Comparison of ENCODE assay signal across 20 mouse cellular contexts in genomic region chr5:136296911-136297310, GRCm38 (mm10). TPM values are rescaled to one million over a fixed set of nuclear protein-coding genes. Genes with fewer than 3 reads are reported as not detected.
DNase-seq lines count a peak whose midpoint lies in the region; ATAC-seq and TF ChIP-seq lines count a peak whose summit lies in the region.
"Had no signal": no experiment of that assay in that cellular context is flagged by ENCODE, and none has a peak within 500 bp of the region (broad histone marks: within the 10 kb centered on the region; RNA-seq: fewer than 3 reads in every experiment).

No protein-coding gene starts in this region.

- H3K9me3 ChIP-seq in hindbrain, embryonic 14.5 days (ENCODE audit: control insufficient read depth, low read length), result no peaks in the 10 kb centered on the region
- H3K9me3 ChIP-seq: heart, embryonic 13.5 days; neural tube, embryonic 12.5 days had no signal

- H3K27ac ChIP-seq in left cerebral cortex, adult 2 months, result peak overlapping the region; percentile 12; the same call in 1 of the 2 replicates
- H3K27ac ChIP-seq in hindbrain, embryonic 14.5 days, result no peak overlapping the region
- no peak overlapping the region for H3K27ac ChIP-seq in layer of hippocampus, adult 2 months
- H3K27ac ChIP-seq: heart, embryonic 13.5 days; kidney, postnatal 0 days; neural tube, embryonic 12.5 days had no signal

- H3K4me2 ChIP-seq in hindbrain, embryonic 14.5 days (replicated peaks), result no peak overlapping the region
- H3K4me2 ChIP-seq: heart, embryonic 13.5 days; neural tube, embryonic 12.5 days had no signal

- WGBS in hindbrain, embryonic 14.5 days, result 30% methylated on average over 4 of the region's 4 CpGs

- H3K4me1 ChIP-seq in hindbrain, embryonic 14.5 days (replicated peaks; ENCODE audit: control insufficient read depth, insufficient read depth, low read length), result peaks cover 15% of the 10 kb centered on the region

- DNase-seq in left cerebral cortex, adult 2 months (ENCODE audit: extremely low spot score in 1 of 2, low spot score in 2 of 2), result no peak
- DNase-seq in left cerebral cortex, adult 9 months (ENCODE audit: low spot score in 2 of 2), result no peak
- peak; percentile 82 for DNase-seq in brain, embryonic 14.5 days (ENCODE audit: low read depth)
- DNase-seq in hindbrain, embryonic 14.5 days (ENCODE audit: low spot score), result peak; percentile 58
- DNase-seq in retina, postnatal 1 day, result peak; percentile 96
- DNase-seq in cerebellum, adult 9-10 months, result no peak
- no peak for DNase-seq in layer of hippocampus, adult 2 months (ENCODE audit: low spot score in 2 of 2)
- DNase-seq: adrenal gland, adult 2 months; B cell, adult 2 months; cerebellum, adult 8-10 months; heart, adult 11 months; layer of hippocampus, postnatal 36 days; left cerebral cortex, postnatal 4 days; liver; thymus, adult 2 months had no signal

- H3K36me3 ChIP-seq in hindbrain, embryonic 14.5 days (replicated peaks; ENCODE audit: control insufficient read depth, insufficient read depth), result peaks cover 34% of the 10 kb centered on the region

- no peak for TF ChIP-seq POLR2A in brain, embryonic 14.5 days (IDR thresholded peaks at IDR 0.05; ENCODE audit: borderline replicate concordance, extremely low read depth, insufficient read depth, insufficient read length, poor library complexity, severe bottlenecking)

- no peak for TF ChIP-seq CTCF in left cerebral cortex, adult 2 months (IDR thresholded peaks at IDR 0.05)
- no peak for TF ChIP-seq CTCF in brain, embryonic 14.5 days (IDR thresholded peaks at IDR 0.05; ENCODE audit: borderline replicate concordance, extremely low read depth, insufficient read depth, insufficient read length)
- TF ChIP-seq CTCF in layer of hippocampus, adult 2 months (conservative IDR thresholded peaks at IDR 0.05), result no peak

- no peaks in the 10 kb centered on the region for H3K27me3 ChIP-seq in hindbrain, embryonic 14.5 days (ENCODE audit: control insufficient read depth, insufficient read depth, low read length)
- H3K27me3 ChIP-seq: heart, embryonic 13.5 days; neural tube, embryonic 12.5 days had no signal

- no peak overlapping the region for H3K9ac ChIP-seq in hindbrain, embryonic 14.5 days
- H3K9ac ChIP-seq: heart, embryonic 13.5 days; neural tube, embryonic 12.5 days had no signal

- ATAC-seq in hindbrain, embryonic 14.5 days (ENCODE audit: low FRiP score), result peak; percentile 64; the same call in 1 of the 2 replicates
- ATAC-seq: intestine, embryonic 16.5 days; lung, postnatal 0 days had no signal

- no peak overlapping the region for H3K4me3 ChIP-seq in left cerebral cortex, adult 2 months
- no peak overlapping the region for H3K4me3 ChIP-seq in hindbrain, embryonic 14.5 days (replicated peaks; ENCODE audit: low read length)
- H3K4me3 ChIP-seq in layer of hippocampus, adult 2 months, result no peak overlapping the region
- H3K4me3 ChIP-seq: heart, embryonic 13.5 days; neural tube, embryonic 12.5 days had no signal

- intact Hi-C loops in left cerebral cortex, adult 2 months (cut with DNase I), result no loop called here

RNA-seq across cellular contexts. Expression of gene Sh2b2, which starts 50.6 kb away (rescaled TPM):
- 1 to 10 TPM; 7.4 to 9.4 TPM for total RNA-seq in left cerebral cortex, adult 2 months (2021)
- polyA plus RNA-seq in brain, embryonic 14.5 days (2012; rRNA removed), result 58.4 and 59.1 TPM in 2 replicates
- polyA plus RNA-seq in hindbrain, embryonic 14.5 days (2014; fragmentation: Nextera tagmentation; extraction: Ambion mirVana), result 24.6 and 24.8 TPM in 2 replicates
- total RNA-seq in layer of hippocampus, adult 2 months (2021), result 1 to 10 TPM; 4.5 to 4.6 TPM

Comparison
In these comparisons a context has a peak if more than half of its experiments do, and no peak if none do; other contexts are left out.
1. DNase-seq: peak in brain, embryonic 14.5 days (single experiment), hindbrain, embryonic 14.5 days (single experiment) and retina, postnatal 1 day (single experiment); none in left cerebral cortex, adult 2 months (0 of 2), left cerebral cortex, adult 9 months (0 of 2), cerebellum, adult 9-10 months (single experiment) and layer of hippocampus, adult 2 months (0 of 2).